Comparison of ENCODE assay signal across 7 mouse cellular contexts in the genomic region with DNA sequence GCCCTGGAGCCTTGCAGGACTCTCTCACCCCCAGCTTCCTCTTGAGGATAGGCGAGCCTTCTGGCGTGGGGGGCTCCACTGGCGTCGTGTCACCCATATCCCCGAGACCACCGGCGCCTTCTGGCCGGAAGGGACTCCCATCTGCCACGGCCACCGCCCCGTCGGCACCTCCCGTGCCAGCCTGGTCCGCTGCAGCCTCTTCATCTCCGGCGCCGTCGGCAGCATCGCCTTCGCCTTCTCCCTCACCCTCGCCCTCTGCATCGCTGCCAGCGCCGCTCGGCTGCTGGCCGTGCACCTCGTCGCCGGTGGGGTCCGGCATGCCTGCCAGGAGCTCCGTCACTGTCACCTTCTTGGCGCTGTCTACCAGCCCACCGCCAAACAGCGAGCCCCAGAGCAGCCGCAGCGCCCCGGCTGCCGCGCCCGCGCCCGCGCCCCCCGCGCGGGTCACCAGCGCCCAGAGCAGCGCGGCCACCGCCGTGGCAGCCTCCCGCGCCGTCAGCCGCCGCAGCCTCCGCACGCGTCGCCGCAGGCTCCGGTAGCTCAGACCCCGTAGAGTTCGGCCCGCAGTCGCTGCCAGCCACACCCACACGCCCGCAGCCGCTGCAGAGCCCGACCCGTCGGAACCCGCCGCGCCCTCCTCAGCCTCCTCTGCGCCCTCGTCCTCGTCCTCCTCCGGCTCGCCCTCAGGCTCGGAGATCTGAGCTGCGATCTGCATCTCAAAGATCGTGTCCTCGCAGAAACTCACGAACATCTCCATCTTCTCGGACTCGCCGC. TPM values are rescaled to one million over a fixed set of nuclear protein-coding genes. Genes with fewer than 3 reads are reported as not detected.
DNase-seq lines count a peak whose midpoint lies in the region; ATAC-seq and TF ChIP-seq lines count a peak whose summit lies in the region.

No protein-coding gene starts in this region.

- H3K4me2 ChIP-seq in lung, embryonic 16.5 days (ENCODE audit: low read depth, low read length) = peak overlapping the region; percentile 61
- peak overlapping the region; percentile 82 for H3K4me2 ChIP-seq in embryonic facial prominence, embryonic 15.5 days (replicated peaks)
- peak overlapping the region; percentile 58 for H3K4me2 ChIP-seq in limb, embryonic 14.5 days (replicated peaks; ENCODE audit: low read depth, low read length, severe bottlenecking)
- peak overlapping the region; percentile 76 for H3K4me2 ChIP-seq in stomach, embryonic 14.5 days (replicated peaks; ENCODE audit: low read depth, low read length)

- TF ChIP-seq POLR2A in lung, adult 2 months (IDR thresholded peaks at IDR 0.05; ENCODE audit: borderline replicate concordance, extremely low read depth, low read depth, low read length) = no peak
- no peak for TF ChIP-seq POLR2A in limb, embryonic 14.5 days (IDR thresholded peaks at IDR 0.05; ENCODE audit: borderline replicate concordance, extremely low read depth, insufficient read depth, insufficient read length)

- TF ChIP-seq CTCF in lung, adult 2 months (IDR thresholded peaks at IDR 0.05; ENCODE audit: insufficient read depth, low read length) = no peak

- 3% methylated on average over 72 of the region's 88 CpGs for WGBS in lung, embryonic 16.5 days
- WGBS in lung, adult 2 months = 4% methylated on average over 88 of the region's 88 CpGs
- WGBS in embryonic facial prominence, embryonic 15.5 days = 4% methylated on average over 88 of the region's 88 CpGs
- WGBS in limb, embryonic 14.5 days = 5% methylated on average over 70 of the region's 88 CpGs
- WGBS in stomach, embryonic 14.5 days = 3% methylated on average over 86 of the region's 88 CpGs

- H3K9me3 ChIP-seq in lung, embryonic 16.5 days (ENCODE audit: control insufficient read depth, low read length) = no peaks in the 10 kb centered on the region
- H3K9me3 ChIP-seq in embryonic facial prominence, embryonic 15.5 days (replicated peaks) = no peaks in the 10 kb centered on the region; the same call in 1 of the 2 replicates
- H3K9me3 ChIP-seq in limb, embryonic 14.5 days (ENCODE audit: control insufficient read depth, low read length) = peaks cover 8% of the 10 kb centered on the region; the same call in 1 of the 2 replicates
- H3K9me3 ChIP-seq in stomach, embryonic 14.5 days (ENCODE audit: control insufficient read depth, low read depth, low read length) = peaks cover 5% of the 10 kb centered on the region; the same call in 1 of the 2 replicates

- no peaks in the 10 kb centered on the region for H3K36me3 ChIP-seq in lung, embryonic 16.5 days (ENCODE audit: control insufficient read depth, insufficient read depth, low read length)
- H3K36me3 ChIP-seq in embryonic facial prominence, embryonic 15.5 days = no peaks in the 10 kb centered on the region
- no peaks in the 10 kb centered on the region for H3K36me3 ChIP-seq in limb, embryonic 14.5 days (ENCODE audit: control insufficient read depth, insufficient read depth, low read length)
- H3K36me3 ChIP-seq in stomach, embryonic 14.5 days (ENCODE audit: control insufficient read depth, insufficient read depth, low read length) = no peaks in the 10 kb centered on the region

- peaks cover 29% of the 10 kb centered on the region for H3K27me3 ChIP-seq in lung, embryonic 16.5 days (ENCODE audit: control insufficient read depth, insufficient read depth, low read depth, low read length)
- peaks cover 30% of the 10 kb centered on the region for H3K27me3 ChIP-seq in embryonic facial prominence, embryonic 15.5 days
- H3K27me3 ChIP-seq in limb, embryonic 14.5 days (ENCODE audit: control insufficient read depth, insufficient read depth, low read length) = peaks cover 32% of the 10 kb centered on the region; the same call in 1 of the 2 replicates
- H3K27me3 ChIP-seq in stomach, embryonic 14.5 days (ENCODE audit: control insufficient read depth, insufficient read depth, low read length) = peaks cover 24% of the 10 kb centered on the region

- H3K4me3 ChIP-seq in lung, embryonic 16.5 days (ENCODE audit: low read length) = peak overlapping the region; percentile 47
- no peak overlapping the region for H3K4me3 ChIP-seq in lung, adult 2 months (replicated peaks; ENCODE audit: extremely low read depth, low read depth, low read length)
- H3K4me3 ChIP-seq in embryonic facial prominence, embryonic 15.5 days (replicated peaks) = peak overlapping the region; percentile 42
- peak overlapping the region; percentile 44 for H3K4me3 ChIP-seq in limb, embryonic 14.5 days (replicated peaks; ENCODE audit: low read length)
- H3K4me3 ChIP-seq in stomach, embryonic 14.5 days (ENCODE audit: low read depth, low read length) = peak overlapping the region; percentile 32

- H3K27ac ChIP-seq in lung, embryonic 16.5 days (ENCODE audit: low read length) = no peak overlapping the region
- no peak overlapping the region for H3K27ac ChIP-seq in embryonic facial prominence, embryonic 15.5 days (replicated peaks)
- H3K27ac ChIP-seq in limb, embryonic 14.5 days (replicated peaks; ENCODE audit: low read depth, low read length) = no peak overlapping the region
- H3K27ac ChIP-seq in stomach, embryonic 14.5 days (ENCODE audit: low read length) = no peak overlapping the region

- peak overlapping the region; percentile 25; the same call in 1 of the 2 replicates for H3K9ac ChIP-seq in lung, embryonic 16.5 days (ENCODE audit: low read length)
- H3K9ac ChIP-seq in embryonic facial prominence, embryonic 15.5 days = peak overlapping the region; percentile 12; the same call in 1 of the 2 replicates
- H3K9ac ChIP-seq in limb, embryonic 14.5 days (ENCODE audit: low read depth, low read length, severe bottlenecking) = peak overlapping the region; percentile 58
- H3K9ac ChIP-seq in stomach, embryonic 14.5 days (replicated peaks; ENCODE audit: low read depth, low read length) = 0 out of 2 replicates have a peak overlapping the region, but pooled peaks have one; percentile 10

- ATAC-seq in lung, embryonic 16.5 days (ENCODE audit: low read depth) = no peak
- no peak for ATAC-seq in embryonic facial prominence, embryonic 15.5 days (ENCODE audit: insufficient number of reproducible peaks, low FRiP score, low TSS enrichment, low read depth)
- ATAC-seq in limb, embryonic 14.5 days (ENCODE audit: low FRiP score, low read depth) = no peak
- no peak for ATAC-seq in stomach, embryonic 14.5 days (ENCODE audit: insufficient number of reproducible peaks, insufficient read depth, low FRiP score, low read depth)

- peaks cover 6% of the 10 kb centered on the region for H3K4me1 ChIP-seq in lung, embryonic 16.5 days (replicated peaks; ENCODE audit: control insufficient read depth, insufficient read depth, low read length)
- H3K4me1 ChIP-seq in lung, adult 2 months (ENCODE audit: control insufficient read depth, insufficient read depth, low read length) = no peaks in the 10 kb centered on the region
- H3K4me1 ChIP-seq in embryonic facial prominence, embryonic 15.5 days = peaks cover 9% of the 10 kb centered on the region
- H3K4me1 ChIP-seq in limb, embryonic 14.5 days (ENCODE audit: control insufficient read depth, insufficient read depth, low read length) = no peaks in the 10 kb centered on the region; the same call in 1 of the 2 replicates
- peaks cover 8% of the 10 kb centered on the region; the same call in 1 of the 2 replicates for H3K4me1 ChIP-seq in stomach, embryonic 14.5 days (ENCODE audit: control insufficient read depth, insufficient read depth, low read length)

- no peak for DNase-seq in lung, adult 2 months
- DNase-seq in limb, embryonic 14.5 days (ENCODE audit: low spot score) = no peak
- DNase-seq in thymus, postnatal 36 days = no peak
- no peak for DNase-seq in right cerebral cortex, postnatal 10 days (ENCODE audit: low spot score in 2 of 2)

RNA-seq across cellular contexts. Expression of gene Map4k1, which starts 37.8 kb away (rescaled TPM):
- polyA plus RNA-seq in lung, embryonic 16.5 days (2015; fragmentation: Nextera tagmentation; extraction: Ambion mirVana) = 8.9 and 10.7 TPM in 2 replicates
- 16.7 and 17.0 TPM in 2 replicates for polyA plus RNA-seq in lung, adult 2 months (2012; rRNA removed)
- polyA plus RNA-seq in embryonic facial prominence, embryonic 15.5 days (2015; fragmentation: Nextera tagmentation; extraction: Ambion mirVana) = 7.5 and 7.7 TPM in 2 replicates
- 9.3 and 9.5 TPM in 2 replicates for polyA plus RNA-seq in limb, embryonic 14.5 days (2012; rRNA removed)
- polyA plus RNA-seq in limb, embryonic 14.5 days (2014; fragmentation: Nextera tagmentation; extraction: Ambion mirVana) = 6.4 and 7.0 TPM in 2 replicates
- polyA plus RNA-seq in stomach, embryonic 14.5 days (2014; fragmentation: Nextera tagmentation; extraction: Ambion mirVana) = 8.5 and 11.3 TPM in 2 replicates

RNA-seq across cellular contexts. Expression of gene Eif3k, which starts 38.0 kb away (rescaled TPM):
- polyA plus RNA-seq in lung, embryonic 16.5 days (2015; fragmentation: Nextera tagmentation; extraction: Ambion mirVana) = 366 and 367 TPM in 2 replicates
- polyA plus RNA-seq in lung, adult 2 months (2012; rRNA removed) = 175 and 234 TPM in 2 replicates
- polyA plus RNA-seq in embryonic facial prominence, embryonic 15.5 days (2015; fragmentation: Nextera tagmentation; extraction: Ambion mirVana) = 403 and 405 TPM in 2 replicates
- polyA plus RNA-seq in limb, embryonic 14.5 days (2012; rRNA removed) = 473 and 518 TPM in 2 replicates
- polyA plus RNA-seq in limb, embryonic 14.5 days (2014; fragmentation: Nextera tagmentation; extraction: Ambion mirVana) = 450 TPM in 2 replicates
- 413 and 444 TPM in 2 replicates for polyA plus RNA-seq in stomach, embryonic 14.5 days (2014; fragmentation: Nextera tagmentation; extraction: Ambion mirVana)

RNA-seq across cellular contexts. Expression of gene Actn4, which starts 57.5 kb away (rescaled TPM):
- polyA plus RNA-seq in lung, embryonic 16.5 days (2015; fragmentation: Nextera tagmentation; extraction: Ambion mirVana) = 313 and 319 TPM in 2 replicates
- 314 and 324 TPM in 2 replicates for polyA plus RNA-seq in lung, adult 2 months (2012; rRNA removed)
- 321 and 328 TPM in 2 replicates for polyA plus RNA-seq in embryonic facial prominence, embryonic 15.5 days (2015; fragmentation: Nextera tagmentation; extraction: Ambion mirVana)
- 268 and 299 TPM in 2 replicates for polyA plus RNA-seq in limb, embryonic 14.5 days (2012; rRNA removed)
- polyA plus RNA-seq in limb, embryonic 14.5 days (2014; fragmentation: Nextera tagmentation; extraction: Ambion mirVana) = 295 and 304 TPM in 2 replicates
- 272 and 280 TPM in 2 replicates for polyA plus RNA-seq in stomach, embryonic 14.5 days (2014; fragmentation: Nextera tagmentation; extraction: Ambion mirVana)
